Comparison of ENCODE assay signal across 17 mouse cellular contexts in the genomic region with DNA sequence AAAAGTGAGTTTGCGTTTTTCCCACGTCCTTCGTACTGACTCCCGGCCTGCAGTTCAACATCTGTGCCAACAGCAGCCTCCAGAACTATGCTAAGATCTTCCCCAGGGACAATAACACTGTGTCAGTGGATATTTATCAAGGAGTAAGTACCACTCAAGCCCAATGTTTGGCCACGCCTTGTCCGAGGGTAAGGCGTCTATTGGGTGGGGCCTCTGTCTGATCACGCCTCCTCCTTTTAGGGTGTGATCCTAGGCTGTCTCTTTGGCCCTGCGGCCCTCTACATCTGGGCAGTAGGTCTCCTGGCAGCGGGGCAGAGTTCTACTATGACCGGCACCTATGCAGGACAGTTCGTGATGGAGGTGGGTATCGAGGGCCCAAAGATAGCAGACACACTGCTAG. TPM values are rescaled to one million over a fixed set of nuclear protein-coding genes. Genes with fewer than 3 reads are reported as not detected.
"Had no signal": no experiment of that assay in that cellular context is flagged by ENCODE, and none has a peak within 500 bp of the region (broad histone marks: within the 10 kb centered on the region; RNA-seq: fewer than 3 reads in every experiment).

No protein-coding gene starts in this region.

- H3K9ac ChIP-seq: liver, embryonic 15.5 days; liver, postnatal 0 days; lung, embryonic 14.5 days; midbrain, embryonic 13.5 days; midbrain, embryonic 15.5 days; neural tube, embryonic 12.5 days had no signal

- H3K4me1 ChIP-seq: neural tube, embryonic 12.5 days had no signal

- ATAC-seq: liver, postnatal 0 days; midbrain, embryonic 13.5 days; midbrain, embryonic 15.5 days had no signal

- H3K27me3 ChIP-seq: liver, embryonic 15.5 days; neural tube, embryonic 12.5 days had no signal

- H3K27ac ChIP-seq: liver, embryonic 15.5 days; macrophage; midbrain, embryonic 13.5 days; midbrain, embryonic 15.5 days; neural tube, embryonic 12.5 days had no signal

- H3K4me2 ChIP-seq: liver, embryonic 15.5 days; lung, embryonic 14.5 days; midbrain, embryonic 11.5 days; midbrain, embryonic 13.5 days; midbrain, embryonic 15.5 days; neural tube, embryonic 12.5 days had no signal

- H3K4me3 ChIP-seq: liver, embryonic 15.5 days; megakaryocyte, embryonic 14.5 days; midbrain, embryonic 13.5 days; midbrain, embryonic 15.5 days; neural tube, embryonic 12.5 days had no signal

- H3K9me3 ChIP-seq: liver, embryonic 15.5 days; megakaryocyte, embryonic 14.5 days; midbrain, embryonic 13.5 days; midbrain, embryonic 15.5 days; neural tube, embryonic 12.5 days had no signal

- H3K36me3 ChIP-seq: liver, embryonic 15.5 days; midbrain, embryonic 13.5 days; midbrain, embryonic 15.5 days; neural tube, embryonic 12.5 days had no signal

- DNase-seq: liver, postnatal 0 days; lung, embryonic 14.5 days; lung, postnatal 14 days; lung, postnatal 36 days; right cerebral cortex, postnatal 14 days; right cerebral cortex, postnatal 4 days; spleen, adult 18-20 months; thymus, adult 18-20 months; thymus, postnatal 14 days; thymus, postnatal 36 days had no signal

RNA-seq across cellular contexts. Expression of gene Catip, which starts 21.5 kb away (rescaled TPM):
- polyA plus RNA-seq: liver, embryonic 15.5 days; liver, postnatal 0 days had no signal
